Comparison of ENCODE assay signal across 24 mouse cellular contexts in the genomic region with DNA sequence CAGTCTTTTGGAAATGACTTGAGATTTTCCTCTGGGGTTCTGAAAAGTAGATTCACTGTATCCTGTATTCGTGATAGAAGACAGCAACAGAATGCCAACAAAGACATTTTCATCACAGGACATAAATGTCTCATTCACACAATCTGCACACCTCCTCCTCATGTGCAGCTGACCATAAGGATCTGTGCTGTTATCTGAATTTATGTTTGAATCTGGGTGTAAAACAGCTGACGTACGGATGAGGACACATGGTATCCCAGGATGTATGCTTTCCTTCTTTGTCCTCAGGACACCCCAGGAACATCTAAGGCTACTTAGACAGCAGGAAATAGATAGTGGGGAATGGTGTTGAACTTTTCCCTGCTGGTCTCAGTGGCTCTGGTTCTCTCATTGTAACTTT. TPM values are rescaled to one million over a fixed set of nuclear protein-coding genes. Genes with fewer than 3 reads are reported as not detected.
DNase-seq lines count a peak whose midpoint lies in the region; ATAC-seq lines count a peak whose summit lies in the region.
"Had no signal": no experiment of that assay in that cellular context is flagged by ENCODE, and none has a peak within 500 bp of the region (broad histone marks: within the 10 kb centered on the region; RNA-seq: fewer than 3 reads in every experiment).

No protein-coding gene starts in this region.

- DNase-seq in frontal cortex, postnatal 10 days (ENCODE audit: low spot score in 2 of 2), result no peak
- DNase-seq in right cerebral cortex, adult 18-20 months, result peak; percentile 6
- DNase-seq in right cerebral cortex, postnatal 14 days, result no peak
- DNase-seq in brain, adult 2 months (ENCODE audit: low read depth, low spot score), result peak; percentile 38
- peak; percentile 33 for DNase-seq in telencephalon, adult 2 months (ENCODE audit: low read depth, low spot score)
- DNase-seq in kidney, adult 18-20 months, result no peak
- no peak for DNase-seq in adrenal gland, postnatal 4 days (ENCODE audit: low spot score in 2 of 2)
- DNase-seq: adrenal gland, adult 2 months; adrenal gland, adult 8-10 months; adrenal gland, postnatal 10 days; adrenal gland, postnatal 14 days; adrenal gland, postnatal 25 days; adrenal gland, postnatal 36 days; B cell, adult 2 months; cerebellum, adult 11 months; cerebellum, adult 11-12 months; cerebellum, adult 18-20 months; cerebellum, adult 2 months had no signal

- peak; percentile 94 for ATAC-seq in frontal cortex, adult (ENCODE audit: low TSS enrichment)
- ATAC-seq: activated CD4-positive, CD25-positive, alpha-beta regulatory T cell, adult 4 months; CD4-positive, CD25-positive, alpha-beta regulatory T cell, adult 4 months; Patski had no signal

RNA-seq across cellular contexts. Expression of a gene that starts 37.9 kb away (rescaled TPM):
- total RNA-seq in adrenal gland, postnatal 4 days (2021), result 10 to 100 TPM; 11.8 to 13.1 TPM
- total RNA-seq: CH12.LX, MEL had no signal

Comparison
In these comparisons a context has a peak if more than half of its experiments do, and no peak if none do; other contexts are left out.
1. DNase-seq: peak in right cerebral cortex, adult 18-20 months (single experiment), brain, adult 2 months (single experiment) and telencephalon, adult 2 months (single experiment); none in frontal cortex, postnatal 10 days (0 of 2), right cerebral cortex, postnatal 14 days (single experiment), kidney, adult 18-20 months (single experiment) and adrenal gland, postnatal 4 days (0 of 2).